Mouse (Mus musculus) frontal cortex, postnatal 10 days (tissue): ENCODE data around the gene Ephb1.

Source experiments
- DNase-seq, 2 experiments: peaks; one replicate each; pipeline ENCODE4 v3.0.0; 2022; ENCODE audit warnings: low spot score in 2 of 2, mixed read lengths in 1 of 2

Gene Ephb1

GRCm38 (mm10) chr9:102306645-102307415 is 47.7 kb downstream of the Ephb1 start:
- no peak for DNase-seq

- no peak for DNase-seq
Measured at GRCm38 (mm10) chr9:102305432-102306100, 48.9 kb downstream of the Ephb1 start.

- no peak for DNase-seq
Measured at GRCm38 (mm10) chr9:102304796-102305195, 49.7 kb downstream of the Ephb1 start.

- DNase-seq, result no peak
Measured at GRCm38 (mm10) chr9:102303882-102304281, 50.6 kb downstream of the Ephb1 start.

DNA sequence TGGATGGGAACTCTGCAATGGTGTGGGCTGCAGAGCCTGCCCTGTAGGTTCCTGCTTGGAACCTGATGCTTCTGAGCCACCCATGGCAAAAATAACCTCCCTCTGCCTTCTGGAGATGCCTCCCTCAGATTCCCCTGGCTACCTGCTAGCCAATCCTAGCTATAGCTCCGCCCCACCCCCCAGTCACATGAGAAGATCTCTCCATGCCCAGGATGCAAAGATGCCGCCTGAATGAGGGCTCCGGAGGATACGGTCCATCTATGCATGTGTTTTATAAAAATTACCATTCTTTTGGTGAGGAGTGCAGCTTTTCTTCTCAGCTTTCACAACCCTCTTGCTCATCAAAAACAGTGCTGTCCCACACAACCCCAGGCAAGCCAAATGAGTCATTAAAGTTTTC is 53.5 kb downstream of the Ephb1 start:
- no peak for DNase-seq

DNA sequence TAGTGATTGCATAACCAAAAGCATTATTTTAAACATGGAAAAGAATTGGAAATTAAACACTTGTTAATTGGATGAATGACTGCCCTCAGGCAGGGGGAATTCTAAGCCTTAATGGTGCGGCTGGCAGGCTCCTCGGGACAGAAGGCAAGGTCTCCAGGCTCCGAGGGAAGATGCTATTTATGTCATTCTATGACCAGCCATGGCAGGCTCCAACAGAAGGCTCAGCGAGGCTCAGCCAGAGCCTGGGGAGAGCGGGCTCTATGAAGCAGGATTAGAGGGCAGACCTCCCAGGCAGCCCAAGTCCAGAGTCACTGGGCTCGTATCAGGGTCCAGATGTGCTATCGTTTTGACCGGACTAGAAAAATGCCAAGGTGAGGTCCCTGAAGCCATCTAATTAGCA is 55.8 kb downstream of the Ephb1 start:
- no peak for DNase-seq

- no peak for DNase-seq
Measured at GRCm38 (mm10) chr9:102297986-102298385, 56.5 kb downstream of the Ephb1 start.

DNA sequence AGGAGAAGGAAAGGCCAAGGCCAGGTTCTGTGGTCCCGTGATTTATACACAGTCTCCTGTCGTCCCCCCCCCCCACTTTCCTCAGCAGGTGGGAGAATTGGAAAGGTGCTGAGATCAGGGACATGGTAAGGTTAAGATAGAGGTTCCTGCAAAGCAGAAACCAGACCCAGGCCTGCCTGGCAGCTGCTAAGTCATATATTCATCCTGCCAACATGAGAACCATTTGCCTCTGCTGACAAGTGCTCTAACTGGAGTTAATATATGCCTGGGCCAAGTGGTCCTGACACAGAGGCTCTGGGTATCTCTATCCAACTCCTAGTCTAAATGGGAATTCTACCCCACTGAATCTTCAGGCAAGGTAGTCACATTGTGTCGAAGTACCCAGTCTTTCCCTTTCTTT is 57.3 kb downstream of the Ephb1 start:
- DNase-seq, result no peak

DNA sequence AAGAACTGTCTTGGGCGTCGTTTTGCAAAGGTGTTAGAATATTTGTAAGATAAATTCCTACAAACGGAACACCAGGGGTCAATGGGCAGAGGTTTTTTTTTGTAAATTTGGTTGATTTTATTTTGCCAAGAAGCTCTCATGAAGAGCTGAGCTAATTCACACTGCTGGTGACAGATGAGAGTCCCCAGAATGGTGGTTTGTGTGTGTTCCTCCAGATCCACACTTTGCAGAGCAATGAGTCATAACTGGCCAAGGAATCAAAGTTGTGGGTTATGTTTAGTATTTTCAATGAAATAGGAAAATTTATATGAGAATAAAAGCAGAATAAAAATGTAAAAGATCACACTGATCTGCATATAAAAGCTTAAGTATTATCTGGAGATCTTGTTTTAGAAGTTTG is 60.9 kb downstream of the Ephb1 start:
- DNase-seq, result no peak

DNA sequence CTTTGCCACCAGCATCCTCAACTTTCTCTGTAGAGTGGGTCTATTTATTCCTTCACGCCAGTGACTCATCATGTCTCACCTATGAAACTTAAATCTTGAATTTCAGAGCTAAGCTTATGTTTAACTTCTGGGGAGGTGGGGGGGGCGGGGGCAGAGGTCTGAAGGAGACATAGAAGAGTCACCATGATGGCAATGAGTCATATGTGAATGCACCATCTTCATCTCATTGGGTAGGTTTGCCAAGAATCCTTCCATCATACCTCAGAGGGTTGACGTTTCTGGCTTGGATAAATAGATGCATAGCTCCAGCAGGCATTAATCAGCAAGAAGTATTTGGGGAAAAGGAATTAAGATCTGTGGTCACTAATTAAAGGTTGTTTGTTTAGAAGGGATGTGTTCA is 63.3 kb downstream of the Ephb1 start:
- no peak for DNase-seq

GRCm38 (mm10) chr9:102288356-102288755 is 66.1 kb downstream of the Ephb1 start:
- DNase-seq, result no peak

GRCm38 (mm10) chr9:102275931-102276330 is 78.6 kb downstream of the Ephb1 start:
- DNase-seq, result no peak

GRCm38 (mm10) chr9:102274016-102274415 is 80.5 kb downstream of the Ephb1 start:
- DNase-seq, result no peak

GRCm38 (mm10) chr9:102273469-102273808 is 81.1 kb downstream of the Ephb1 start:
- DNase-seq, result no peak

GRCm38 (mm10) chr9:102272731-102273468 is 81.6 kb downstream of the Ephb1 start:
- DNase-seq, result no peak

DNA sequence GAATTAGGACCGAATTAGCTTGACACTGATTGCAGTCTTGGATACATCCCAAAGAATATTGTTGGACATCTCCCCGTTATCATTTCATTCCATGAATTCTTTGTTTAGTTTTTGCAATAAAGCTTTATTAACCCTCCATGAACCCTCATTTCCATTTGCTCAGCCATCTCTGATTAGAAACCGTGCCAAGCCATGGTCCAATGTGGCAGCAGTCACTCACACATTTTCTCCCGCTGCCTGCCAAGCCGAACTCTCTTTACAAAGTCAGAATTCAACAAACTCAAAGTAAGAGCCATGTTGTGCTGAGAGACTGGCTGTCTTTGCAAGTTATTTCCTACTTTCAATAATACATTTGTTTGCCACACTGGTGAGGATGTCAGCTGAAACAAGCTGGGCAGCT is 84.0 kb downstream of the Ephb1 start:
- DNase-seq, result no peak

- DNase-seq, result peak in 1 of 2 experiments; percentile 31
Measured at GRCm38 (mm10) chr9:102267311-102268027, 87.0 kb downstream of the Ephb1 start.

GRCm38 (mm10) chr9:102263760-102264159 is 90.7 kb downstream of the Ephb1 start:
- DNase-seq, result no peak

GRCm38 (mm10) chr9:102262100-102262501 is 92.4 kb downstream of the Ephb1 start:
- DNase-seq, result no peak

DNA sequence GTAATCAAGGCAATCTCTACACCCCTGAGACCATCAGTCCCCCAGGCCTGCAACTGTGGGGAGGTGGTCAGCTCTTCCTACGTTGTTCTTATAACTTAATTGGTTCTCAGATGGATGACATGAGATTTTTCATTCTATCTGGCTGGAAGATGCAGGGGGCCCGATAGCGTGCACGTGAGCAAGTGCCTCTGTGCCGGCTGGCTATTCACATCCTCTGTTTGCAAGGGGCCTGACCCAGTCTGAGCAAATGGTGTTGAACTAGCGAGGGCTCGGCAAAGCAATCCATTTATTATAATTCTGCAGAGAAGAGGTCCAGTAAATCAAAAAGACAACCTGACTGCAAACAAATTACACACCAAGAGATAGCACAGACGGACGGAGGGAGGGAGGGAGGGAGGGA is 93.0 kb downstream of the Ephb1 start:
- DNase-seq, result no peak

DNA sequence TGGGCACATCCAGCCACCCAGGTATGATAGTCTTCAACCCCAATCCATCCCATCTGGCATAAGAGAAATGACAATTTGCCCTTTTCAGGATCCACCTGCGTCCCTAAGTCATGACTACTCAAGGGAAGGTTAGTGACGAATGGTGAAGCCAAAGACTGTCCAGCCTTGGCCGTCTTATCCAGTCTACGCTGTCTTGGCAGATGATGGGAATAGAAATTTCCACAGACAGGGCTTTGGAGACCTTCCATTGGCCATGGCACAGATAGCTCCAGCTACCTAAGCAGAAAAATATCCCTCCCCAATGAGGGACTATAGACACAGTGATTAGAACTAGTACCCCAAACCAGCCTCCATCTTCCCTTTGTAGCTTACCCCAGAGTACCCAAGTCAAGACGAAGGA is 98.1 kb downstream of the Ephb1 start:
- no peak for DNase-seq

- DNase-seq, result no peak
Measured at GRCm38 (mm10) chr9:102255803-102256202, 98.7 kb downstream of the Ephb1 start.
